In genomic region chr1:120341811-120342370, GRCm38 (mm10) we compare ENCODE assay signal across 9 mouse cellular contexts. TPM values are rescaled to one million over a fixed set of nuclear protein-coding genes. Genes with fewer than 3 reads are reported as not detected.
DNase-seq lines count a peak whose midpoint lies in the region; ATAC-seq and TF ChIP-seq lines count a peak whose summit lies in the region.
"Had no signal": no experiment of that assay in that cellular context is flagged by ENCODE, and none has a peak within 500 bp of the region (broad histone marks: within the 10 kb centered on the region; RNA-seq: fewer than 3 reads in every experiment).

No protein-coding gene starts in this region.

- H3K9me3 ChIP-seq in heart, embryonic 14.5 days (ENCODE audit: control insufficient read depth, low read length) = no peaks in the 10 kb centered on the region
- H3K9me3 ChIP-seq in embryonic facial prominence, embryonic 10.5 days = no peaks in the 10 kb centered on the region
- H3K9me3 ChIP-seq in hindbrain, embryonic 16.5 days (ENCODE audit: control insufficient read depth, low read length) = no peaks in the 10 kb centered on the region
- H3K9me3 ChIP-seq in midbrain, embryonic 15.5 days = no peaks in the 10 kb centered on the region

- intact Hi-C loops in heart, adult 2 months (cut with DNase I) = no loop called here

- TF ChIP-seq CTCF in heart, adult 2 months (IDR thresholded peaks at IDR 0.05) = no peak

- H3K9ac ChIP-seq in heart, embryonic 14.5 days (ENCODE audit: low read length) = no peak overlapping the region
- H3K9ac ChIP-seq in heart, adult 2 months (ENCODE audit: low read depth, low read length) = no peak overlapping the region
- peak overlapping the region; percentile 29; the same call in 1 of the 2 replicates for H3K9ac ChIP-seq in hindbrain, embryonic 16.5 days (ENCODE audit: low read depth, low read length)
- 0 out of 2 replicates have a peak overlapping the region, but pooled peaks have one; percentile 5 for H3K9ac ChIP-seq in midbrain, embryonic 15.5 days

- no peaks in the 10 kb centered on the region for H3K79me2 ChIP-seq in heart, adult 2 months (replicated peaks; ENCODE audit: control insufficient read depth, insufficient read depth, low read length)

- TF ChIP-seq EP300 in heart, adult 2 months (IDR thresholded peaks at IDR 0.05; ENCODE audit: insufficient read depth, low read depth, low read length) = no peak

- H3K36me3 ChIP-seq in heart, embryonic 14.5 days (ENCODE audit: control insufficient read depth, insufficient read depth, low read length) = no peaks in the 10 kb centered on the region
- H3K36me3 ChIP-seq in heart, adult 2 months (ENCODE audit: control insufficient read depth, insufficient read depth, low read length) = no peaks in the 10 kb centered on the region
- no peaks in the 10 kb centered on the region for H3K36me3 ChIP-seq in embryonic facial prominence, embryonic 10.5 days (replicated peaks)
- no peaks in the 10 kb centered on the region for H3K36me3 ChIP-seq in hindbrain, embryonic 16.5 days (ENCODE audit: control insufficient read depth, insufficient read depth, low read length)
- no peaks in the 10 kb centered on the region for H3K36me3 ChIP-seq in midbrain, embryonic 15.5 days (replicated peaks)

- ATAC-seq in heart, embryonic 14.5 days (ENCODE audit: insufficient number of reproducible peaks, insufficient read depth, low FRiP score, low read depth) = no peak
- no peak; the same call in 1 of the 2 replicates for ATAC-seq in hindbrain, embryonic 16.5 days
- ATAC-seq in midbrain, embryonic 15.5 days (replicated peaks) = 0 out of 2 replicates have a peak, but pooled peaks have one; percentile 8

- H3K4me1 ChIP-seq in heart, embryonic 14.5 days (ENCODE audit: control insufficient read depth in 2 of 2, insufficient read depth in 2 of 2, low read length in 2 of 2) = peaks cover 0 to 9% of the 10 kb centered on the region in 2 experiments; a peak in 2 of 4 replicates
- no peaks in the 10 kb centered on the region for H3K4me1 ChIP-seq in heart, adult 2 months (ENCODE audit: control insufficient read depth, insufficient read depth, low read length)
- peaks cover 30% of the 10 kb centered on the region for H3K4me1 ChIP-seq in embryonic facial prominence, embryonic 10.5 days
- peaks cover 21% of the 10 kb centered on the region for H3K4me1 ChIP-seq in hindbrain, embryonic 16.5 days (ENCODE audit: control insufficient read depth, insufficient read depth, low read depth, low read length)
- H3K4me1 ChIP-seq in midbrain, embryonic 15.5 days = peaks cover 28% of the 10 kb centered on the region

- no peak overlapping the region for H3K27ac ChIP-seq in heart, embryonic 14.5 days (replicated peaks in 1 of 2; ENCODE audit: control insufficient read depth in 1 of 2, insufficient read depth in 1 of 2, low read depth in 2 of 2, low read length in 2 of 2)
- no peak overlapping the region for H3K27ac ChIP-seq in heart, adult 2 months
- 0 out of 2 replicates have a peak overlapping the region, but pooled peaks have one; percentile 35 for H3K27ac ChIP-seq in embryonic facial prominence, embryonic 10.5 days (replicated peaks)
- no peak overlapping the region for H3K27ac ChIP-seq in hindbrain, embryonic 16.5 days (ENCODE audit: low read depth, low read length)
- no peak overlapping the region for H3K27ac ChIP-seq in midbrain, embryonic 15.5 days

- WGBS in heart, embryonic 14.5 days = 5% methylated on average over 17 of the region's 17 CpGs
- WGBS in heart, adult 2 months = 3% methylated on average over 17 of the region's 17 CpGs
- WGBS in embryonic facial prominence, embryonic 10.5 days = 2% methylated on average over 17 of the region's 17 CpGs
- 2% methylated on average over 17 of the region's 17 CpGs for WGBS in hindbrain, embryonic 16.5 days
- WGBS in midbrain, embryonic 15.5 days = 2% methylated on average over 17 of the region's 17 CpGs

- peaks cover 83% of the 10 kb centered on the region for H3K27me3 ChIP-seq in heart, embryonic 14.5 days (ENCODE audit: control insufficient read depth, insufficient read depth, low read length)
- H3K27me3 ChIP-seq in heart, adult 2 months (ENCODE audit: control insufficient read depth, insufficient read depth, low read length) = peaks cover 19% of the 10 kb centered on the region
- peaks cover 97% of the 10 kb centered on the region for H3K27me3 ChIP-seq in embryonic facial prominence, embryonic 10.5 days (replicated peaks; ENCODE audit: low read depth, poor library complexity, severe bottlenecking)
- H3K27me3 ChIP-seq in hindbrain, embryonic 16.5 days (replicated peaks; ENCODE audit: control insufficient read depth, insufficient read depth, low read length) = peaks cover 54% of the 10 kb centered on the region
- peaks cover 67% of the 10 kb centered on the region for H3K27me3 ChIP-seq in midbrain, embryonic 15.5 days (replicated peaks)

- H3K4me3 ChIP-seq in heart, embryonic 14.5 days (ENCODE audit: control insufficient read depth in 1 of 2, insufficient read depth in 1 of 2, low read depth in 1 of 2, low read length in 2 of 2) = peak overlapping the region; percentile 24 to 39; a peak in 3 of 4 replicates
- no peak overlapping the region for H3K4me3 ChIP-seq in heart, adult 2 months
- peak overlapping the region; percentile 53 for H3K4me3 ChIP-seq in embryonic facial prominence, embryonic 10.5 days
- H3K4me3 ChIP-seq in hindbrain, embryonic 16.5 days (ENCODE audit: low read length) = peak overlapping the region; percentile 42
- peak overlapping the region; percentile 40 for H3K4me3 ChIP-seq in midbrain, embryonic 15.5 days

- no peak for DNase-seq in heart, adult 2 months
- DNase-seq in embryonic facial prominence, embryonic 10.5 days (ENCODE audit: low spot score) = no peak
- DNase-seq in urinary bladder, adult 2 months (ENCODE audit: low spot score) = no peak
- no peak for DNase-seq in gastrocnemius, postnatal 10 days
- no peak for DNase-seq in frontal cortex, adult 2 months (ENCODE audit: extremely low spot score in 1 of 2, low spot score in 1 of 2)

- H3K4me2 ChIP-seq in heart, embryonic 14.5 days (ENCODE audit: low read length) = peak overlapping the region; percentile 68
- peak overlapping the region; percentile 59 for H3K4me2 ChIP-seq in hindbrain, embryonic 16.5 days (ENCODE audit: low read length)
- H3K4me2 ChIP-seq in midbrain, embryonic 15.5 days = peak overlapping the region; percentile 63

- TF ChIP-seq POLR2A in heart, adult 2 months (IDR thresholded peaks at IDR 0.05; ENCODE audit: insufficient read depth, low read depth, low read length) = no peak

RNA-seq across cellular contexts. Expression of gene C1ql2, which starts 1.5 kb away (rescaled TPM):
- polyA plus RNA-seq in heart, embryonic 14.5 days (2014; fragmentation: Nextera tagmentation; extraction: Ambion mirVana) = not detected in 2 replicates
- total RNA-seq in heart, adult 2 months (2021) = not detected
- polyA plus RNA-seq in heart, adult 2 months (2012; rRNA removed) = not detected in 2 replicates
- 0.14 and 0.24 TPM in 2 replicates for polyA plus RNA-seq in embryonic facial prominence, embryonic 10.5 days (2016; fragmentation: Nextera tagmentation; extraction: Ambion mirVana)
- 5.4 and 5.8 TPM in 2 replicates for polyA plus RNA-seq in hindbrain, embryonic 16.5 days (2015; fragmentation: Nextera tagmentation; extraction: Ambion mirVana)
- polyA plus RNA-seq in midbrain, embryonic 15.5 days (2015; fragmentation: Nextera tagmentation; extraction: Ambion mirVana) = 17.9 and 21.7 TPM in 2 replicates
- 0.07 and 0.11 TPM in 2 replicates for polyA plus RNA-seq in urinary bladder, adult 2 months (2012; rRNA removed)
- total RNA-seq in gastrocnemius, postnatal 10 days (2021) = not detected
- polyA plus RNA-seq in frontal cortex, adult 2 months (2012; rRNA removed) = 0.48 and 0.70 TPM in 2 replicates
- total RNA-seq: gastrocnemius, adult 8-10 months had no signal

Comparison
In these comparisons a context has a peak if more than half of its experiments do, and no peak if none do; other contexts are left out.
1. H3K9ac ChIP-seq: peak in hindbrain, embryonic 16.5 days (single experiment) and midbrain, embryonic 15.5 days (single experiment); none in heart, embryonic 14.5 days (single experiment) and heart, adult 2 months (single experiment).
2. Peak in every context shown above with its lines, with median percentiles within 50 percentile points of each other: H3K4me2 ChIP-seq.